Mouse (Mus musculus): ENCODE data around the gene Hmgxb4. TPM values are rescaled to one million over a fixed set of nuclear protein-coding genes. Genes with fewer than 3 reads are reported as not detected.
A peak's percentile ranks its signal among the peaks of the same experiment; 100 is the strongest.

Hmgxb4 gene
- total and polyA plus RNA-seq, 2 experiments from 2014 or later = 29.6 to 60.1 TPM

GRCm38 (mm10) chr8:75013557-75013956 is 20.4 kb downstream of the Hmgxb4 start:
- ATAC-seq (ENCODE audit: low FRiP score) = no peak
- Histone ChIP-seq H3K4me2 (ENCODE audit: low read depth, low read length, poor library complexity, severe bottlenecking) (no peak overlapping the region), H3K27ac (ENCODE audit: low read depth, low read length) (no peak overlapping the region), H3K36me3 (ENCODE audit: insufficient read depth, low read length) (peaks cover 7% of the 10 kb centered on the region; the same call in 1 of the 2 replicates), H3K4me3 (ENCODE audit: low read depth, low read length) (no peak overlapping the region), H3K9ac (replicated peaks; ENCODE audit: low read length, poor library complexity, severe bottlenecking) (no peak overlapping the region), H3K27me3 (ENCODE audit: insufficient read depth, low read length) (no peaks in the 10 kb centered on the region), H3K9me3 (ENCODE audit: low read length) (no peaks in the 10 kb centered on the region), H3K4me1 (ENCODE audit: insufficient read depth, low read length) (no peaks in the 10 kb centered on the region)
- DNase-seq (ENCODE audit: low spot score) = no peak
- WGBS = 56% methylated on average over 2 of the region's 2 CpGs
- TF ChIP-seq CTCF (IDR thresholded peaks at IDR 0.05) = no peak

- ATAC-seq (ENCODE audit: low FRiP score) (no peak), DNase-seq (ENCODE audit: low spot score) (no peak)
- no peak overlapping the region for H3K9ac ChIP-seq (replicated peaks; ENCODE audit: low read length, poor library complexity, severe bottlenecking)
- WGBS = 81% methylated on average over 3 of the region's 3 CpGs
- no peaks in the 10 kb centered on the region for H3K9me3 ChIP-seq (ENCODE audit: low read length)
- no peak for TF ChIP-seq CTCF (IDR thresholded peaks at IDR 0.05)
- no peaks in the 10 kb centered on the region for H3K4me1 ChIP-seq (ENCODE audit: insufficient read depth, low read length)
- H3K4me2 ChIP-seq (ENCODE audit: low read depth, low read length, poor library complexity, severe bottlenecking) = no peak overlapping the region
- H3K36me3 ChIP-seq (ENCODE audit: insufficient read depth, low read length) = peaks cover 5% of the 10 kb centered on the region; the same call in 1 of the 2 replicates
- no peaks in the 10 kb centered on the region for H3K27me3 ChIP-seq (ENCODE audit: insufficient read depth, low read length)
- H3K4me3 ChIP-seq (ENCODE audit: low read depth, low read length) = no peak overlapping the region
- H3K27ac ChIP-seq (ENCODE audit: low read depth, low read length) = no peak overlapping the region
Observed at GRCm38 (mm10) chr8:75013964-75014363, 20.8 kb downstream of the Hmgxb4 start.

DNA sequence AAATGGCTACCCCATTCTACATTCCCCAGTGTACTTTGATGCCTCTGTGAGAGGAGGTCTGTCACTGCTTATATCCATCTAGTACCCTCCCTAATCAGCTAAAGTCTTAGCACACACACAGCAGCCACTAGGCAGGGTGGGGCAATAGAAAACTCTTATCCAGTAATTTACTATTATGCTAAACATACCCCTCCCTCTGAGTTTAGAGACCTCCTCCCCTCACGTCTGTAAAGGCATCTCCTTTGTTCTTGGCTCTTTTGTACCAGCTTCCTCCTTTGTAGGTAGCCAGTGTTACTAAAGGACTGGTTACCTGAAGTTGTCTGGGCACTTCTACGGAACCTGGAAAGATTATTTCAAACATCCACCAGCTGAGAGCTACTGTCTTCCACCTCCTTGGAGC is 22.8 kb downstream of the Hmgxb4 start:
- no peak overlapping the region for H3K4me2 ChIP-seq (ENCODE audit: low read depth, low read length, poor library complexity, severe bottlenecking)
- no peak for ATAC-seq (ENCODE audit: low FRiP score)
- H3K27ac ChIP-seq (ENCODE audit: low read depth, low read length) = no peak overlapping the region
- H3K9ac ChIP-seq (replicated peaks; ENCODE audit: low read length, poor library complexity, severe bottlenecking) = no peak overlapping the region
- no peak overlapping the region for H3K4me3 ChIP-seq (ENCODE audit: low read depth, low read length)
- no peaks in the 10 kb centered on the region for H3K36me3 ChIP-seq (ENCODE audit: insufficient read depth, low read length)
- H3K4me1 ChIP-seq (ENCODE audit: insufficient read depth, low read length) = no peaks in the 10 kb centered on the region
- TF ChIP-seq CTCF (IDR thresholded peaks at IDR 0.05) = no peak
- no peak for DNase-seq (ENCODE audit: low spot score)
- H3K9me3 ChIP-seq (ENCODE audit: low read length) = no peaks in the 10 kb centered on the region
- WGBS = 56% methylated on average over 2 of the region's 2 CpGs
- H3K27me3 ChIP-seq (ENCODE audit: insufficient read depth, low read length) = no peaks in the 10 kb centered on the region

- H3K4me2 ChIP-seq (ENCODE audit: low read depth, low read length, poor library complexity, severe bottlenecking) = no peak overlapping the region
- no peaks in the 10 kb centered on the region for H3K9me3 ChIP-seq (ENCODE audit: low read length)
- DNase-seq (ENCODE audit: low spot score) (no peak), ATAC-seq (ENCODE audit: low FRiP score) (no peak)
- H3K4me1 ChIP-seq (ENCODE audit: insufficient read depth, low read length) = no peaks in the 10 kb centered on the region
- H3K9ac ChIP-seq (replicated peaks; ENCODE audit: low read length, poor library complexity, severe bottlenecking) = no peak overlapping the region
- TF ChIP-seq CTCF (IDR thresholded peaks at IDR 0.05) = no peak
- no peak overlapping the region for H3K27ac ChIP-seq (ENCODE audit: low read depth, low read length)
- 82% methylated on average over 1 of the region's 1 CpGs for WGBS
- no peak overlapping the region for H3K4me3 ChIP-seq (ENCODE audit: low read depth, low read length)
- no peaks in the 10 kb centered on the region for H3K27me3 ChIP-seq (ENCODE audit: insufficient read depth, low read length)
- peaks cover 2% of the 10 kb centered on the region; the same call in 1 of the 2 replicates for H3K36me3 ChIP-seq (ENCODE audit: insufficient read depth, low read length)
Observed at GRCm38 (mm10) chr8:75016422-75016821, 23.3 kb downstream of the Hmgxb4 start.

GRCm38 (mm10) chr8:75018274-75018972 is 25.3 kb downstream of the Hmgxb4 start:
- DNase-seq (ENCODE audit: low spot score) = no peak
- Histone ChIP-seq H3K9me3 (ENCODE audit: low read length) (no peaks in the 10 kb centered on the region), H3K27me3 (ENCODE audit: insufficient read depth, low read length) (no peaks in the 10 kb centered on the region), H3K4me3 (ENCODE audit: low read depth, low read length) (no peak overlapping the region), H3K9ac (replicated peaks; ENCODE audit: low read length, poor library complexity, severe bottlenecking) (no peak overlapping the region), H3K36me3 (ENCODE audit: insufficient read depth, low read length) (peaks cover 14% of the 10 kb centered on the region), H3K4me2 (ENCODE audit: low read depth, low read length, poor library complexity, severe bottlenecking) (no peak overlapping the region), H3K27ac (ENCODE audit: low read depth, low read length) (no peak overlapping the region), H3K4me1 (ENCODE audit: insufficient read depth, low read length) (no peaks in the 10 kb centered on the region)
- ATAC-seq (ENCODE audit: low FRiP score) = no peak
- no peak for TF ChIP-seq CTCF (IDR thresholded peaks at IDR 0.05)
- 42% methylated on average over 5 of the region's 5 CpGs for WGBS

DNA sequence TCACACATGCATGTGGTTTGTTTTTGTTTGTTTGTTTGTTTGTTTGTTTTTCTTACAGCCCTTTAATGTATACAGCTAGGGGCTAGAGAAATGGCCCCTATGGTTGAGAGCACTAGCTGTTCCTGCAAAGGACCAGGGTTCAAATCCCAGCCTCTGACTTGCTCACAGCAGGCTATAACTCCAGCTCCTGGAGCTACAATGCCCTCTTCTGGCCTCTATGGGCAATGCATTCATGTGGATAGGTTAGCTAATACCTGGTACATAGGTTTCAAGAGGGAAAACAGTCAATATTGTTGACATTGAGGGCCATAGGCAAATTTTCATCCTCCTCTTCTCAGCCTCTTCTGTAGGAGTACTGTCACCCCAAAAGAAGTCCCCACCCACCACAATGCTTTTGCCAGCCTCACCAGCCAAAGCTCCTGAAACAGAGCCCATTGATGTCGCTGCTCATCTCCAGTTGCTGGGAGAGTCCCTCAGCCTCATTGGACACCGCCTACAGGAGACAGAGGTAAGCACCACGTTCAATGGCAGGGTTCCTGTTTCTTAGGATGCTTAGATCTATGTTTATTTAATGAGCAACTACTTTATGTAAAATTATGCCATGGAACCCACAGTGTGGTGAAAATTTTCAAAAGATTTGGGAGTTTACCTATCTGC is 30.6 kb downstream of the Hmgxb4 start:
- no peak for DNase-seq (ENCODE audit: low spot score)
- no peak for ATAC-seq (ENCODE audit: low FRiP score)
- no peak overlapping the region for H3K4me3 ChIP-seq (ENCODE audit: low read depth, low read length)
- H3K36me3 ChIP-seq (ENCODE audit: insufficient read depth, low read length) = peaks cover 41% of the 10 kb centered on the region
- no peaks in the 10 kb centered on the region for H3K9me3 ChIP-seq (ENCODE audit: low read length)
- no peaks in the 10 kb centered on the region for H3K4me1 ChIP-seq (ENCODE audit: insufficient read depth, low read length)
- no peak overlapping the region for H3K27ac ChIP-seq (ENCODE audit: low read depth, low read length)
- 92% methylated on average over 3 of the region's 3 CpGs for WGBS
- no peak overlapping the region for H3K9ac ChIP-seq (replicated peaks; ENCODE audit: low read length, poor library complexity, severe bottlenecking)
- no peak overlapping the region for H3K4me2 ChIP-seq (ENCODE audit: low read depth, low read length, poor library complexity, severe bottlenecking)
- H3K27me3 ChIP-seq (ENCODE audit: insufficient read depth, low read length) = no peaks in the 10 kb centered on the region
- peak; percentile 30; the same call in 1 of the 2 replicates for TF ChIP-seq CTCF (IDR thresholded peaks at IDR 0.05)

Data from midbrain, postnatal 0 days (tissue).